Mouse (Mus musculus) natural killer cell, adult 2 months (primary cell): ENCODE results near the gene Shisa7.
"Not testable (repeated sequence)": the region's sequence is repeated elsewhere in the genome, so short reads cannot be mapped to it uniquely, and the experiment has no call there.

Experiments used
- DNase-seq, 2 experiments: peaks; one replicate each; pipeline ENCODE4 v3.0.0; 2022; ENCODE audit warnings: low spot score in 2 of 2

The Shisa7 gene

GRCm38 (mm10) chr7:4844245-4844916 lies at the start of gene Shisa7:
Shisa7 (minus strand) TSS chr7:4844696.
- no peak for DNase-seq

- no peak for DNase-seq
Measured at GRCm38 (mm10) chr7:4886680-4887079, 42.2 kb upstream of the Shisa7 start.

GRCm38 (mm10) chr7:4879036-4879435 lies 34.5 kb upstream of the Shisa7 start:
- not testable (repeated sequence) for DNase-seq

- peak in 1 of 2 experiments; percentile 22 for DNase-seq
Measured at GRCm38 (mm10) chr7:4878186-4878585, 33.7 kb upstream of the Shisa7 start.

- DNase-seq: no peak
Measured at GRCm38 (mm10) chr7:4877226-4877625, 32.7 kb upstream of the Shisa7 start.

GRCm38 (mm10) chr7:4876753-4877221 lies 32.3 kb upstream of the Shisa7 start, which contains the start of gene Isoc2a:
Isoc2a (plus strand) TSS chr7:4877153.
- DNase-seq: peak; percentile 88 to 89

- DNase-seq: no peak
Measured at GRCm38 (mm10) chr7:4870133-4870532, 25.6 kb upstream of the Shisa7 start, which contains the start of gene Isoc2b. Isoc2b (minus strand) TSS chr7:4870258.

GRCm38 (mm10) chr7:4866631-4867180 lies 22.2 kb upstream of the Shisa7 start:
- no peak for DNase-seq

GRCm38 (mm10) chr7:4865579-4866493 lies 21.3 kb upstream of the Shisa7 start:
- DNase-seq: peak; percentile 95 to 96

GRCm38 (mm10) chr7:4865090-4865489 lies 20.6 kb upstream of the Shisa7 start:
- peak in 1 of 2 experiments; percentile 34 for DNase-seq

GRCm38 (mm10) chr7:4864130-4864845 lies 19.8 kb upstream of the Shisa7 start:
- no peak for DNase-seq

- DNase-seq: no peak
Measured at GRCm38 (mm10) chr7:4863541-4864080, 19.1 kb upstream of the Shisa7 start.

- DNase-seq: no peak
Measured at GRCm38 (mm10) chr7:4863041-4863440, 18.5 kb upstream of the Shisa7 start.

GRCm38 (mm10) chr7:4860926-4861325 lies 16.4 kb upstream of the Shisa7 start:
- DNase-seq: not testable (repeated sequence)

GRCm38 (mm10) chr7:4859418-4859978 lies 15.0 kb upstream of the Shisa7 start:
- no peak for DNase-seq

- no peak for DNase-seq
Measured at GRCm38 (mm10) chr7:4857321-4857720, 12.8 kb upstream of the Shisa7 start.

GRCm38 (mm10) chr7:4856508-4856907 lies 12.0 kb upstream of the Shisa7 start:
- no peak for DNase-seq

- no peak for DNase-seq
Measured at GRCm38 (mm10) chr7:4853613-4854012, 9.1 kb upstream of the Shisa7 start.

- no peak for DNase-seq
Measured at GRCm38 (mm10) chr7:4851315-4851688, 6.8 kb upstream of the Shisa7 start.

GRCm38 (mm10) chr7:4850621-4851314 lies 6.3 kb upstream of the Shisa7 start:
- no peak for DNase-seq
